Mouse (Mus musculus) CH12.LX (cell line): ENCODE measurements at regions not wholly inside any gene's neighbourhood (a gene's known extent, or its start where the extent isn't known, plus 50 kb on each side); places are given as distances from the start of the nearest gene placed in this dataset.

ENCODE experiments used
- DNase-seq: peaks from one replicate; pipeline ENCODE4 v3.0.0-alpha.2; 2013; ENCODE audit errors: extremely low read depth
- H3K27ac ChIP-seq: 2 replicates; pipeline ENCODE4 v1.5.1; 2012; ENCODE audit warnings: low read depth, mild to moderate bottlenecking, control low read depth, moderate library complexity; ENCODE audit not compliant: insufficient read depth
- H3K27me3 ChIP-seq: replicated peaks from 2 replicates; pipeline ENCODE3; 2012; ENCODE audit warnings: inconsistent platforms
- H3K36me3 ChIP-seq, 2 experiments: replicated peaks in 1 of 2; 2 replicates each; pipeline versions ENCODE3 to v1.6.1; 2012; ENCODE audit warnings: inconsistent platforms in 1 of 2, low read length in 1 of 2, mild to moderate bottlenecking in 1 of 2, mixed read lengths in 1 of 2, moderate library complexity in 1 of 2; ENCODE audit not compliant: control insufficient read depth in 1 of 2, insufficient read depth in 1 of 2
- H3K4me1 ChIP-seq, 2 experiments: 2 replicates each; pipeline ENCODE4 v1.6.1; 2012; ENCODE audit warnings: inconsistent platforms in 1 of 2, moderate library complexity in 1 of 2; ENCODE audit not compliant: insufficient read depth in 2 of 2, control insufficient read depth in 1 of 2
- H3K4me2 ChIP-seq: 2 replicates; pipeline ENCODE4 v1.6.1; 2012; ENCODE audit warnings: low read depth, mild to moderate bottlenecking, control low read depth; ENCODE audit not compliant: poor library complexity, insufficient read depth, severe bottlenecking
- H3K4me3 ChIP-seq, 3 experiments: fragments of 150-350 bp in 1 of 3; sonication (generic) in 1 of 3; replicated peaks in 1 of 3; 2 replicates each; pipeline versions ENCODE3 to v1.5.1; 2011 to 2012; ENCODE audit warnings: low read depth in 2 of 3, low read length in 2 of 3, mild to moderate bottlenecking in 2 of 3, moderate library complexity in 2 of 3, control low read depth in 1 of 3, improper control_type of control experiment in 1 of 3, inconsistent platforms in 1 of 3, mixed read lengths in 1 of 3; ENCODE audit not compliant: poor library complexity in 1 of 3
- H3K79me2 ChIP-seq: replicated peaks from 2 replicates; pipeline ENCODE4 v1.6.1; 2012; ENCODE audit warnings: mild to moderate bottlenecking, moderate library complexity; ENCODE audit not compliant: control insufficient read depth, poor library complexity, insufficient read depth, severe bottlenecking; ENCODE audit errors: extremely low read depth
- H3K9ac ChIP-seq: 2 replicates; pipeline ENCODE4 v1.6.1; 2012; ENCODE audit warnings: low read depth, mild to moderate bottlenecking, control low read depth, moderate library complexity; ENCODE audit not compliant: insufficient read depth
- H3K9me3 ChIP-seq: replicated peaks from 2 replicates; pipeline ENCODE3; 2012; ENCODE audit warnings: low read length, inconsistent platforms, mixed read lengths
- E2F4 ChIP-seq: IDR thresholded peaks from 2 replicates; pipeline ENCODE4 v1.6.1; 2011; ENCODE audit warnings: low read depth, low read length, improper control_type of control experiment; ENCODE audit not compliant: insufficient replicate concordance
- EP300 ChIP-seq: IDR thresholded peaks from 2 replicates; pipeline ENCODE4 v1.6.1; 2011; ENCODE audit warnings: low read length, improper control_type of control experiment
- ETS1 ChIP-seq: conservative IDR thresholded peaks from 2 replicates; pipeline ENCODE4 v1.6.1; 2012; ENCODE audit warnings: low read depth, mild to moderate bottlenecking, inconsistent platforms, low read length, improper control_type of control experiment, moderate library complexity
- GABPA ChIP-seq: IDR thresholded peaks from 2 replicates; pipeline ENCODE4 v1.6.1; 2012; ENCODE audit warnings: low read depth, low read length, improper control_type of control experiment, inconsistent platforms; ENCODE audit not compliant: insufficient replicate concordance
- JUND ChIP-seq: conservative IDR thresholded peaks from 2 replicates; pipeline ENCODE4 v1.6.1; 2011; ENCODE audit warnings: low read depth, low read length, improper control_type of control experiment
- KAT2A ChIP-seq: IDR thresholded peaks from 2 replicates; pipeline ENCODE4 v1.6.1; 2012; ENCODE audit warnings: low read length, improper control_type of control experiment, inconsistent platforms; ENCODE audit not compliant: insufficient replicate concordance
- MAX ChIP-seq: IDR thresholded peaks from 2 replicates; pipeline ENCODE4 v1.6.1; 2011; ENCODE audit warnings: low read length, improper control_type of control experiment
- MAZ ChIP-seq: IDR thresholded peaks from 2 replicates; pipeline ENCODE4 v1.6.1; 2012; ENCODE audit warnings: low read depth, mild to moderate bottlenecking, inconsistent platforms, low read length, improper control_type of control experiment, moderate library complexity
- MEF2A ChIP-seq: IDR thresholded peaks from 2 replicates; pipeline ENCODE4 v1.6.1; 2014; ENCODE audit warnings: low read depth, mild to moderate bottlenecking, inconsistent platforms, low read length, improper control_type of control experiment, borderline replicate concordance
- NELFE ChIP-seq: IDR thresholded peaks from 2 replicates; pipeline ENCODE4 v1.6.1; 2011; ENCODE audit warnings: low read depth, low read length, improper control_type of control experiment
- POLR2A ChIP-seq: IDR thresholded peaks from 2 replicates; pipeline ENCODE4 v1.6.1; 2011; ENCODE audit warnings: low read depth, mild to moderate bottlenecking, improper control_type of control experiment, low read length
- POLR2AphosphoS2 ChIP-seq: IDR thresholded peaks from 2 replicates; pipeline ENCODE4 v1.6.1; 2011; ENCODE audit warnings: low read depth, low read length, improper control_type of control experiment
- RCOR1 ChIP-seq: conservative IDR thresholded peaks from 2 replicates; pipeline ENCODE4 v1.6.1; 2012; ENCODE audit warnings: low read depth, mild to moderate bottlenecking, inconsistent platforms, low read length, improper control_type of control experiment
- SMC3 ChIP-seq: IDR thresholded peaks from 2 replicates; pipeline ENCODE4 v1.6.1; 2011; ENCODE audit warnings: low read depth, low read length, improper control_type of control experiment
- UBTF ChIP-seq: IDR thresholded peaks from 2 replicates; pipeline ENCODE4 v1.6.1; 2012; ENCODE audit warnings: low read depth, mild to moderate bottlenecking, inconsistent platforms, low read length, improper control_type of control experiment, moderate library complexity
- ZC3H11A ChIP-seq: IDR thresholded peaks from 2 replicates; pipeline ENCODE4 v1.6.1; 2012; ENCODE audit warnings: low read depth, mild to moderate bottlenecking, inconsistent platforms, low read length, improper control_type of control experiment
- dilution Hi-C: fragments of 300-500 bp; cut with MboI; formaldehyde crosslinking; loops from 2 replicates; pipeline ENCODE4 v1.14.3; 2020; ENCODE audit warnings: low sequenced_read_pairs; ENCODE audit not compliant: extremely low pct_unique_long_range_greater_than_20kb, extremely low pct_ligation_motif_present
- in situ Hi-C: fragments of 300-500 bp; cut with MboI; formaldehyde crosslinking; loops from 3 replicates; pipeline ENCODE4 v1.14.3; 2019; ENCODE audit warnings: low sequenced_read_pairs, low pct_ligation_motif_present, low pct_unique_long_range_greater_than_20kb, mixed read lengths

DNA sequence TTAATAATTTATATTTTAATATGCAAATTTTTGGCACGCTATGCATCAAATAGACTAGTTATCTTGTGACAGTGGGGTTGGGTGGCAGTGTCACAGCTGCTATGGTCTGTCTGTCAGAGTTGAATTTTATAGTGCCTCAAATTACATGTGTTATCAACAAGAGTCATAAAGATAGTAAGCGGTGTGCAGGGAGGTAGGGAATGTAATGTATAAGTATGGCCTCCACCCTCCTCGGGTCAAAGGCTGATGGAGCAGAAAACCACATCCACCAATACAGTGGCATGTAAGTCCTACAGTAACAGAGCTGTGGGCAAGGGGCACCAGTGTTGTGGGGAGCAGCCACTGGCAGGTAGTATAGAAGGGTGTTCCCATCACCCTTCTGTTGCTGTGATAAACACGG lies 72.9 kb downstream of the Adra2a start:
- Histone ChIP-seq H3K27me3 (no peaks in the 10 kb centered on the region), H3K27ac (no peak overlapping the region), H3K9me3 (no peaks in the 10 kb centered on the region), H3K79me2 (no peaks in the 10 kb centered on the region), H3K36me3 (no peaks in the 10 kb centered on the region), H3K4me2 (no peak overlapping the region), H3K4me1 (peaks cover 2 to 19% of the 10 kb centered on the region in 2 experiments; a peak in 3 of 4 replicates), H3K9ac (no peak overlapping the region), H3K4me3 (no peak overlapping the region)
- TF ChIP-seq GABPA = no peak
- TF ChIP-seq KAT2A = no peak
- TF ChIP-seq JUND = no peak
- no peak for TF ChIP-seq POLR2A
- no peak for TF ChIP-seq ZC3H11A
- TF ChIP-seq ETS1 = no peak
- TF ChIP-seq E2F4 = no peak
- no peak for TF ChIP-seq MEF2A
- TF ChIP-seq RCOR1 = no peak
- no peak for TF ChIP-seq POLR2AphosphoS2
- in situ Hi-C loops (no loop called here), dilution Hi-C loops (no loop called here)
- no peak for DNase-seq

DNA sequence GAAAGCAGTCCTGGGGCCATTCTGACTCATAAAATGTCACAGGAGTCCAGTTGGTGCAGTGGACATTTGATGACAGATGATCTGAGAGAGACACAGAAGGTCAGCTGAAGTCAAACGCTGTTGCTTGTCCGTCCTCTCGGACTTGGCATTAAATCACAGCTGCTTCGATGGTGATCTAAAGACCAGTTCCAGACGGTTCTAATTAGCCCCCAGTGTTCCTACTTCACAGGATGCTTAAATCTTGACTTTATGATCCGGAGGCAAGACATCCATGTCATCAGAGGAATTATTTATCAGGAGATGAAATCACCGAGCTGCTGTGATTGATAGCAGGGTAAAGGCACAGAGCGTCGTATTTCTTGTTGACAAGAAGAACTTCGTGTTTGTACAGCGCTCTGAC lies 73.7 kb downstream of the Adra2a start:
- H3K4me1 ChIP-seq = peaks cover 2 to 19% of the 10 kb centered on the region in 2 experiments; a peak in 3 of 4 replicates
- no peak for DNase-seq
- no peak overlapping the region for H3K4me3 ChIP-seq
- H3K4me2 ChIP-seq = no peak overlapping the region
- no peaks in the 10 kb centered on the region for H3K36me3 ChIP-seq
- no peaks in the 10 kb centered on the region for H3K9me3 ChIP-seq
- H3K9ac ChIP-seq = no peak overlapping the region
- in situ Hi-C loops (no loop called here), dilution Hi-C loops (no loop called here)
- no peaks in the 10 kb centered on the region for H3K27me3 ChIP-seq
- TF ChIP-seq SMC3 (no peak), NELFE (no peak), UBTF (no peak), MAX (no peak), MAZ (no peak), EP300 (no peak)
- no peaks in the 10 kb centered on the region for H3K79me2 ChIP-seq
- H3K27ac ChIP-seq = no peak overlapping the region
